Mouse (Mus musculus) CD4-positive, CD25-positive, alpha-beta regulatory T cell, adult 4 months (primary cell): ENCODE measurements at regions not wholly inside any gene's neighbourhood (a gene's known extent, or its start where the extent isn't known, plus 50 kb on each side); places are given as distances from the start of the nearest gene placed in this dataset.

Experiments
- ATAC-seq: one replicate; pipeline ENCODE4 v1.8.0; 2017

DNA sequence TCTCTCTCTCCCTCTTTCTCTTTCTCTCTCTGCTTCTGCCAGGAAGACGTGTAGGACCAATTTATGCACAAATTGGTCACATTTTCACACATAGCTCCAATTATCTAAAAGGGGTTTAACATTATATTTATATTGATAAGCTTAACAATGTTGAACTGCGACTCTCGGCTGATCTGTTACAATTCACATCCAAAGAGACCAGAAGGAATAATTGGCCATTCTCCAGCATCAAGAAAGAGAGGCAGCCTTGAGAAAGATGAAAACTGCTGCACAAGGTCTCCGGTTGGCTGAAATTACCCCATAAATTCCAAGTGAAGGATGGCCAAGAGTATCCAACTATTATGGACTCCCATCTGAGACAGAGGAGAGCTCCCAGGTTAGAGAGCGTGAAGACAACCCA, 398.4 kb downstream of the Tshz3 start:
- ATAC-seq, result no peak

DNA sequence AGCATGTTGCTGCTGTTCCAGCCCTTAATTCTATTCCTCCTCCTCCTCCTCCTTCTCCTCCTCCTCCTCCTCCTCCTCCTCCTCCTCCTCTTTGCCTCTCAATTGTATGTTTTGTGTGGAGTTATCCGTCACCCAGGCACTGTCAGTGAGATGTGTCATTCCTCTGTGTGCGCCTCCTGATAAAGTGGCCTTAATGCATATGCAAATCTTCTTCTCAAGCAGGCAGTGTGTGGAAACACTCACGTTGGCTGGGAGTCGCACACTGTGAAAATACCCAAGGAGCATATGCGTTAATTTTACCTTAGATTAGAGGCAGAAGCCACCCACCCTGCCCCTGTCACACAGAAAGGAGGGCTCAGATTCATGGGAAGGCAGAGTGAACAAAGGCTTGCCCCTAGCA, 401.0 kb downstream of the Tshz3 start:
- no peak for ATAC-seq

GRCm38 (mm10) chr7:37104671-37105070, 406.8 kb downstream of the Tshz3 start:
- ATAC-seq, result no peak

DNA sequence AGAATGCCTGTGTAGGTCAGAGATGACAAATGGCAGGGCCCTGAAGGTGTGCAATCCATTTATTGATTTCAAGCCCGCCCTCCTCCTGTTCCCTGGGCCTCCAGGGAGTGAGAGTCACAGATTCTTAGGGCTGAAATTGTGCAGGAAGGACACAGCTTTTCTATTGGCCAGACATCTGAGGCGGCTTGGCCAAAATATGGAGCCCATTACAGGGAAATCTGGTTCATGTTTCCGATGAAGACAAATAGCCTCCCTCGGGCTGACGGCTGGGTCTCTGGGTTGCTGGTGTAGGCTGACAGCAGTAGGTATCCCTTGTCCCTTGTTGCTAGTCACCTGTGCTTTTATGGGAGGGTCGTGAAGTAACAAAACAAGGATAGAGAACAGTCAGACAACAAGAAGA, 413.2 kb downstream of the Tshz3 start:
- no peak for ATAC-seq

GRCm38 (mm10) chr7:37120776-37121175, 422.9 kb downstream of the Tshz3 start:
- no peak for ATAC-seq

- no peak for ATAC-seq
Measured at GRCm38 (mm10) chr7:37140191-37140590, 442.3 kb downstream of the Tshz3 start.

- no peak for ATAC-seq
Measured at GRCm38 (mm10) chr7:37142780-37143179, 444.9 kb downstream of the Tshz3 start.

GRCm38 (mm10) chr7:37144303-37144702, 446.4 kb downstream of the Tshz3 start:
- ATAC-seq, result no peak

- no peak for ATAC-seq
Measured at GRCm38 (mm10) chr7:37149711-37150110, 451.8 kb downstream of the Tshz3 start.

- ATAC-seq, result no peak
Measured at GRCm38 (mm10) chr7:37159801-37160200, 461.9 kb downstream of the Tshz3 start.

- ATAC-seq, result no peak
Measured at GRCm38 (mm10) chr7:37168883-37169282, 471.0 kb downstream of the Tshz3 start.

DNA sequence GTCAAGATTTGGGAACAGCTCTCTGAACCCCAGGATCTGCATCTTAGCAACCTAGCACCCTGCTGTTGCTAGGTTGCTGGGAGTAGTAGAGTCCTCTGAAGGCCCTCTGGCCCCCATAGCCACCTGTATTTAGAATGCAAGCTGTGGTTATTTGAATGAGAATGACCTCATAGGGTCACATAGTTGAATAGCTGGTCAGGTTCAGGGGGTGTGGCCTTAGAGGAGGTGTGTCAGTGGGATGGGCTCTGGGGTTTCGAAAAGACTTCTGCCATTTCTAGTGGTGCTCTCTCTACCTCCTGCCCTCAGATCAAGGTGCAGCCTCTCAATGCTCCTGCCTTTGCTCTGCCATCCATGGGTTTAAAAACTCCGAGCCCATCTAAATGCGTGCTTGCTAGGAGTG, 477.8 kb downstream of the Tshz3 start:
- no peak for ATAC-seq

- no peak for ATAC-seq
Measured at GRCm38 (mm10) chr7:37178256-37178655, 480.3 kb downstream of the Tshz3 start.

DNA sequence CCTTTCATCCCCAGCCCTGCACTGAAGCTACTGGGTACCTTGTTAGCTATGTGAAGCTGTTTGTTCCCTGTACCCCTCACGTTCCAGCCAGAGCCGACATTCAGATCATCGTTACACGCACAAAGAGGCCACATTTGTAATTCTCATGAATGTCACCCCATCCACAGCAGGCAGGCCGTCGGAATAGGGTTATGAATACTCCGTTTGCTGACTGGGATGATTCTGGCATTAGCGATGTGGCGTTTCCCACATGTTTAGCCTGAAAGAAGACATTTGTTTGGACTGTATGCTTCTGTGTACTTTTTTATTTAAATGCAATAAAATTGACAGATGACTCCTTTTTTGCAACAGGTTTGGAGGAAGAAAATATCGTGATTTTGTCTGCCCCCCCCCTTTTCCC, 482.0 kb downstream of the Tshz3 start:
- ATAC-seq, result no peak

DNA sequence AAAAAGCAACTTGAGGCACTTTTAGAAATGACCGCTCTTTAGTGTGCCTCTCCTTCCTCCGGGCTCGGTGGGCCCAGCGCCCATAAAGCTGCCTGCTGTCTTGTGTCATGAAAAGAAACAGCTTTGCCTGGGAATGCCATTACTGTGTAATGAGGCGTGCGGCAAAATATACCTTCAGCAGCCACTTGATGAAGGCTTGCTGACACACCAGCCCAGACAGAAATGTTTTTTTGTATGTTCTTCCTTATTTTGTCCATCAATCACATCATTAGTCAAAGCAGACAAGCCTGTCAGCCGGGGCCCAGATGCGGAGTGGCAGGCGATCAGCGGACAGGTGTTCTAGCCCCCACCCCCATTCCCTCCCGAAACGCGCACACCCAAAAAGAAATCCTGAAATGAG, 482.5 kb downstream of the Tshz3 start:
- ATAC-seq, result no peak

DNA sequence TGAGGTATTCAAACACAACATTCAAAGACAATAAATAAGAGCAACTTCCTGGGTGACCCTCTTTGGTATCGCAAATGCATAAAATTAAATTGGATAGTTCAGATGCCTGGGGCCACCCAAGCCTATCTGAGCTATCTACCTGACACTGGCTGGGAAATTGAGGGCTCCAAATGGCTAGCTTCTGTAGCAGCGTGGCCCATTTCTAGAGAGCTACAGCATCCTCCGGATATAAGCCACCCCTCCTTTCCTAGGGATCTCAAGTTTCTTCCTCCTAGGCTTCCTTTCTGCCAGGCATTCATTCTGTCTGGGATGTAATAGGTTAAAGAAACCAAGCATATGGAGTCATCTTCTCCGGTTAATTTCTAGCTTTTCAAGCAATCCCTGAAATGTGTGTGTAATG, 483.2 kb downstream of the Tshz3 start:
- no peak for ATAC-seq

DNA sequence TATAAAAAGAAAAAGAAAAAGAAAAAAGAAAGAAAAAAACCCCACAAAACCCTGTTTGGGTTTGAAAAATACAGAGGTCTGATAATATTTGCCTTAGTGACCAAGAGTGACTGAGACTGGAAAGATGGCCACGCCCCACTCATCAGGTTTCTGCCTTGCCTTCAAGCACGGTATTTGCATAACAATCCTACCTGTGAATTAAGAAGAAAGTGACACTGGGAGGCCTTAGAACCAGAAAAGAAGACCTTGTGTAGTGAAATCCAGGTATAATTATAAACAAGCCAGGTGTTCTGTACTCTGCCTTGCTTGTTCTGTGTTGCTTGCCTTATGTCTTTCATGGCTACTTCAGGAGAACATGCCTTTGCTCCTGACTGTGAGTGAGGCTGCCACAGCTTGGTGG, 494.6 kb downstream of the Tshz3 start:
- ATAC-seq, result no peak

GRCm38 (mm10) chr7:37204800-37205199, 506.9 kb downstream of the Tshz3 start:
- no peak for ATAC-seq

- ATAC-seq, result no peak
Measured at GRCm38 (mm10) chr7:37208305-37208704, 510.4 kb downstream of the Tshz3 start.

GRCm38 (mm10) chr7:37213751-37214181, 515.8 kb downstream of the Tshz3 start:
- no peak for ATAC-seq

DNA sequence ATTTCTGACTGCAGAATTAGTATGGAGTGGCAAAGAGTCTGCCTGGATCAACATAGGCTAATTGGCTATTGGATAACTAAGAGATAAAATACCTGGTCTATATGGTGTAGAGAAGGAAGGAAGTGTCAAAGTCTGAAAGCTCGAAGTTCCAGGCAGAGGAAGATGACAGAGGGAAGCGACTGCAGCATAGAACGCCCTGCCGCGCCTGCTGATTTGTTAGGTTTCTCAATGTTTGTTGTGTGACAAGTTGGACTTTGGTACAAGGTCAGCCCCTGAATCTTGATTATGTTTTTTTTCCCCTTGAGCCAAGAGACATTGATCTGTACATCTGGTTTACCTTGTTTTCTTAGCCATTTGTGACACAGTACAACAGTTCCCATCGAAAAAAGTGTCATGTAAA, 517.6 kb downstream of the Tshz3 start:
- ATAC-seq, result no peak

GRCm38 (mm10) chr7:37220476-37220875, 522.6 kb downstream of the Tshz3 start:
- ATAC-seq, result no peak

GRCm38 (mm10) chr7:37226423-37226822, 528.5 kb downstream of the Tshz3 start:
- no peak for ATAC-seq

DNA sequence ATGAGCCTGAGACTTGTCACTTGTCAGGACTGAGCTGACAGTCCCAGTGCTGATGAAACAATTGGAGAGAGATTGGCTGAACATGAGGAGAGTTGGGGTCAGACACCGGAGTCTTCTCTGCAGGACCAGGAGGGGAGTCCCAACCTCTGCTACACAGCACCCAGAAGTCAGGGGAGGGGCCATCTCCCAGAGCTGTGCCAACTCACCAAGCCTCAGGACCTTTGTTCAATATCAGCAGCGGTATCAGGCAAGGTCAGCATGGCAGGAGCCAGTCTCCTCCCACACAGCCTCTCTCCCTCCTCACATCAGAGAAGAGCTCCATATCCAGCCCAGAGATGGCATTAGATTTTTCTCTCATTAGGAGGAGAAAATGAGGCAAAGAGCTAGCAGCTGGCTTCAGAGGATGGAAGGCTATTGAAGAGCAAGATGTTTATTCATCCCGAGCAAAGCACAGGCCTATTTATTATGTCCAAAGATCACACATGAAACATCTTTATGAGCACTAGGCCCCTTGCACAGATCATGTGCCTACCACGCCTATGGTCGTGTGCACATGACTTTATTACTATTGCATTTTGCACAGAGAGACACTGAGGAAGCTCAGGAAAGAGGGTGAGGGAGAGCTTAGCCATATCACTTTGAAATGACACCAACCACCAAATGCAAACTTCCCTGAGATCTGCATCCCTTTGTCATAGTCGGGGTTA, 532.9 kb downstream of the Tshz3 start:
- no peak for ATAC-seq

- no peak for ATAC-seq
Measured at GRCm38 (mm10) chr7:37240832-37241231, 532.6 kb downstream of the Zfp536 start.
